Mouse (Mus musculus) liver, embryonic 14.5 days (tissue): ENCODE measurements around the gene Tcp10c. TPM values are rescaled to one million over a fixed set of nuclear protein-coding genes. Genes with fewer than 3 reads are reported as not detected.
"Not testable (repeated sequence)": the region's sequence is repeated elsewhere in the genome, so short reads cannot be mapped to it uniquely, and the experiment has no call there.

Experiments
- ATAC-seq: fragments of 200-750 bp; cut with Nextera tagmentation; 2 replicates; pipeline ENCODE4 v1.8.0; 2017; ENCODE audit warnings: moderate number of reproducible peaks, mild to moderate bottlenecking, moderate library complexity; ENCODE audit not compliant: insufficient read depth
- DNase-seq, 3 experiments: peaks; one replicate each; pipeline ENCODE4 v3.0.0-alpha.2; 2012 to 2013; ENCODE audit warnings: low read depth in 3 of 3, low spot score in 3 of 3
- H3K27ac ChIP-seq: fragments of 300-500 bp; sonication (generic); 2 replicates; pipeline ENCODE4 v1.5.1; 2014; ENCODE audit warnings: moderate library complexity, mild to moderate bottlenecking, control low read depth, inconsistent platforms
- H3K27me3 ChIP-seq: fragments of 300-500 bp; sonication (generic); 2 replicates; pipeline ENCODE4 v1.6.1; 2014; ENCODE audit warnings: mild to moderate bottlenecking, low read length, moderate library complexity; ENCODE audit not compliant: control insufficient read depth, insufficient read depth
- H3K36me3 ChIP-seq: fragments of 300-500 bp; sonication (generic); replicated peaks from 2 replicates; pipeline ENCODE4 v1.6.1; 2014; ENCODE audit warnings: low read depth; ENCODE audit not compliant: control insufficient read depth, insufficient read depth
- H3K4me1 ChIP-seq, 2 experiments: fragments of 200-500 bp in 1 of 2; fragments of 300-500 bp in 1 of 2; sonication (generic) in 1 of 2; replicated peaks; 2 replicates each; pipeline ENCODE4 v1.6.1; 2012 to 2014; ENCODE audit warnings: antibody characterized with exemption in 1 of 2, inconsistent platforms in 1 of 2, low read length in 1 of 2; ENCODE audit not compliant: control insufficient read depth in 2 of 2, insufficient read depth in 2 of 2
- H3K4me2 ChIP-seq: fragments of 300-500 bp; sonication (generic); 2 replicates; pipeline ENCODE4 v1.6.1; 2014; ENCODE audit warnings: low read depth, mild to moderate bottlenecking, control low read depth, moderate library complexity
- H3K4me3 ChIP-seq, 2 experiments: fragments of 200-500 bp in 1 of 2; fragments of 300-500 bp in 1 of 2; sonication (generic) in 1 of 2; 2 replicates each; pipeline ENCODE4 v1.5.1; 2012 to 2014; ENCODE audit warnings: low read depth in 2 of 2, low read length in 2 of 2, mild to moderate bottlenecking in 2 of 2, control low read depth in 1 of 2, inconsistent platforms in 1 of 2, moderate library complexity in 1 of 2; ENCODE audit not compliant: insufficient read depth in 1 of 2
- H3K9ac ChIP-seq: fragments of 300-500 bp; sonication (generic); replicated peaks from 2 replicates; pipeline ENCODE4 v1.6.1; 2014; ENCODE audit warnings: mild to moderate bottlenecking, control low read depth, moderate library complexity
- H3K9me3 ChIP-seq: fragments of 300-500 bp; sonication (generic); 2 replicates; pipeline ENCODE4 v1.6.1; 2016; ENCODE audit warnings: low read length, mixed read lengths; ENCODE audit not compliant: control insufficient read depth
- CTCF ChIP-seq: IDR thresholded peaks from 2 replicates; pipeline ENCODE4 v1.5.1; 2016; ENCODE audit warnings: antibody characterized with exemption, low read depth, control low read depth
- WGBS: fragments of 180-500 bp; shearing (Covaris S2); extraction: QIAGEN DNeasy Blood & Tissue Kit; methylation state at CpG from one replicate; pipeline ENCODE4 v1.1.7; 2014; ENCODE audit not compliant: insufficient replicate concordance; 5-methylcytosine and 5-hydroxymethylcytosine counted together
- polyA plus RNA-seq, 2 experiments: library from polyadenylated mRNA; depleted of rRNA in 1 of 2; stranded (reverse) in 1 of 2; unstranded in 1 of 2; fragments of >200 nt; fragmentation: Nextera tagmentation in 1 of 2; extraction: Ambion mirVana in 1 of 2; gene quantifications; 2 replicates each; pipeline versions ENCODE4 v1.2.1 to v1.2.3; 2012 to 2014

Tcp10c gene
- polyA plus RNA-seq, 2 experiments, result not detected

DNA sequence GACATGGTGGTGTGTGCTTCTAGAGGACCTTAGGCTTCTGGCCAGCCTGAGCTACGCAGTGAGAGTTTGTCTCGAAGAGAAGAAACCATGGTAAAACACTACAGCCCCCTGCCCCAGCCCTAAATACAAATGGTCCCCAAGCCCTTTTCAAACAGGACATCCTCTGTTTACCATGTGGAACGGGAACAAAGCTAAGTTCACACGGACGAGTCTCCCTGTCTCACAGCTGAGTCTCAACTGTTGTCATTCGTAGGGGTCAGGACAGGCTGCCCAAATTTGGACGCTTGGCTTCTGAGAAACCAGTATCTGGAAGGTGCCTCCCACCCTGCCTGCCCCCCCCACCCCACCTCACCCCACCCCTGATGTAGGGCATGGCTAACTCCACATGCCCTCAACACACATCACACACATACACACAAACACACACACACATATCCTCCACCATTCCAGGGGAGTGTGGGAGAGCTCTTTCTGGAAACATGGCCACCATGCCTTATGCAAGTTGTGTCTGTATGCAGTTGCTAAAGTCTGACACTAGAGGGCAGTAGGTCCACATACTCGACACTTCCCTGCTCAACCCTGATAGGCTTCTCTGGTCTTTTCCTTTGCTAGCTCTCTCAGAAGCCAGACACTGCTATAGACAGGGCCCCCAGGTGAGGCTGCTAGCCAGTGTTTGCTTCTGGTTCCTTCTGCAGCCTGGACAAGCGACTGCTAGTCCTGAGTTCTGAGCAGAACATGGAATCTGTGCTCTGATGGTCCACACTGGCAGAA is 17.2 kb upstream of the Tcp10c start:
- peak; percentile 67 for TF ChIP-seq CTCF
- H3K9ac ChIP-seq, H3K4me1 ChIP-seq, H3K27ac ChIP-seq, H3K36me3 ChIP-seq, H3K4me2 ChIP-seq, DNase-seq, H3K4me3 ChIP-seq, H3K27me3 ChIP-seq, H3K9me3 ChIP-seq: not testable (repeated sequence)
- peak; percentile 24; the same call in 1 of the 2 replicates for ATAC-seq
- 49% methylated on average over 9 of the region's 9 CpGs for WGBS

DNA sequence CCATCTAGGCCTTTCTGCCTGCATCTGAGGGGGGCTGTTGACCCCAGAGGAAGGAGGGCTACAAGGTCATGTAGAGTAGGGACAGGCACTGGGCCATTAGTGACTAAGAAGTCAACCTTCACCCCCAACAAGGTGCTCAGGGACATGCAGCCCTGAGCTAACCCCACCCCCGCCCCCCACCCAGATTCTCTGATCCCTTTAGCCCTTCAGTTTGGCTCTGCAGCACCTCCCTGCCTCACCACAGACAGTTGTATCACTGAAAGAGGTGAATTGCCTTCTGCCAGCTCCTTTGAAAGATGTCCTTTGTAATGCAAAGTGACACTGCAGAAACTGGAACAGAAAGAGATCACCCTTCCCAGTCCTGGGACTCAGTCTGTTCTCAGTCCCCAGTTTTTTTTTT is 16.4 kb upstream of the Tcp10c start:
- not testable (repeated sequence) for H3K36me3 ChIP-seq, H3K27ac ChIP-seq, H3K27me3 ChIP-seq, DNase-seq, H3K9ac ChIP-seq, H3K4me3 ChIP-seq, H3K4me2 ChIP-seq, ATAC-seq, H3K9me3 ChIP-seq, H3K4me1 ChIP-seq
- WGBS, result 38% methylated on average over 1 of the region's 1 CpGs

DNA sequence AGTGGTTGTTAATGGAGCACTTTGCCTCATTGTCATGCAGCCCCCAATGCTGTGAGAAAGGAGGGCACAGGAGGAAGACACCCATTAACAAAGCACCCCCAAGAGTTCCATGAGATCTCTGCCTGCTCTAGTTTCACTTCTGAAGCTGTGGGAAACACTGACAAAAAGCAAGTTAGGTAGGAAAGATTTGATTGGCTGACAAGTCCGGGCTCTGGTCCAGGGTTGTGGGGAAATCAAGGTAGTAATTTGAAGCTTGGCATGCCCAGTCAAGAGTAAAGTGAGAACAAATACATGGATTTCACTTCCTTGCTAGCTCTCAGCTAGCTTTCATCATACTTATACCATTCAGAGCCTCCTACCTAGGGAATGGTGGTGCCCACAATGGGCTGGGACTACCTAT is 14.3 kb upstream of the Tcp10c start:
- WGBS, result 63% methylated on average over 1 of the region's 1 CpGs
- not testable (repeated sequence) for H3K4me1 ChIP-seq, H3K4me2 ChIP-seq, H3K9ac ChIP-seq, ATAC-seq, H3K27ac ChIP-seq, DNase-seq, H3K36me3 ChIP-seq, H3K4me3 ChIP-seq, H3K27me3 ChIP-seq, H3K9me3 ChIP-seq

DNA sequence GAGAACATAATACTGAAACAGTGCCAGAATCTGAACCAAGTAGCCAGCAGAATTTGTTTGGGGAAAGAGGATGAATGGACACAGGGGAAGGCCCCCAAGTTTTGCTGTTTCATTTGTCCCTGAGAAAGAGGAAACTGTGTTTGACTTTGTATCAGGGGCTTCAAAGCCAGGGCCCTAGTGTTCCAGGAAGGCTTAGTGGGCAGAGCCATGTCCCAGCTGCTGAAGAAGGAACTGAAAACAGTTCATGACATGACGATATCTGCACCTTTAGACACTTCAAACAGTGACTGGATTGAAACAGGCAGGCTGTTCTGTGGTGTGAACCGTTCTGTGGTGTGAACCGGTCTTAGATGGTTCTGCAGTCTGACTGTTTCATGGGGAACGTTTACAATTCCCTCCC is 8.4 kb upstream of the Tcp10c start:
- not testable (repeated sequence) for H3K4me2 ChIP-seq, H3K27ac ChIP-seq, ATAC-seq, H3K9me3 ChIP-seq, H3K4me1 ChIP-seq, DNase-seq, H3K27me3 ChIP-seq, H3K4me3 ChIP-seq, H3K9ac ChIP-seq, H3K36me3 ChIP-seq
- WGBS, result no CpG with 5 or more reads among the region's 4 CpGs

DNA sequence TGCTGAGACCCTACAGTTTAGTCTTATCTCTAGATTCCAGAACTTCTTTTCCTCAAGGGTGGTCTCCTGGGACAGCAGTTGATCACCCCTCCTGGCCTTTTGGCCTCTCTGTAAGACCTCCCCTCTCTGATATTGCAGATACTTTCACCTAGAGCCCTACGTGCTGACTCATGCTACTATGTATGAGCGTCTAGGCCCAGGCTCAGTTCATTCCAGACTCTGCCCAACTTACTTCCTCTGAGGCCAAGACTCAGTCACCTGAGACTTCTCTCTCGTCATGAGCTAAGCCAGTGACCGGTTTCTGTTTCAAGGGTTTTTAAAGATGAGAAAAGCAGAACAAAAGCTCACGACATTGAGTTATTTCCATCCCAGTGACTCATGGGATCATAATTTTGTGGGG is 4.8 kb upstream of the Tcp10c start:
- WGBS, result 63% methylated on average over 4 of the region's 5 CpGs
- H3K27ac ChIP-seq, DNase-seq, H3K9me3 ChIP-seq, H3K36me3 ChIP-seq, H3K4me3 ChIP-seq, H3K4me1 ChIP-seq, H3K4me2 ChIP-seq, H3K9ac ChIP-seq, ATAC-seq, H3K27me3 ChIP-seq: not testable (repeated sequence)

DNA sequence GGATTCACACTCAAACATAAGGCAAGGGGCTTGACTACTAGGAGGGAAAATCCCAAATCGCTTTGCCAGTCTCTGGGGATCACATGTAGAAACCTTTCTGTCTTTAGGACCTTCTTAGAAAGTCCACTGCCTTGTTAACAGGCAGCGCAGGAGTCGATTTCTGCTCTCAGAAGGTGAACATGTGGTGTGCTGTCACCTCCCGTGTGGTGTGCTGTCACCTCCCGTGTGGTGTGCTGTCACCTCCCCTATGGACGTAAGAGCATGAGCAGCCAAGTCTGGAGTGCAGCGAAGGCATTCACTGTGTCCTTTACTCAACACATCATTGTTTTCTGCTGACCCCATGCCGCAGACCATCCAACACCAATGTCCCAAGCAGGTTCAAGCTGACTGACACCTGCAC is 1.1 kb upstream of the Tcp10c start:
- not testable (repeated sequence) for H3K4me3 ChIP-seq, H3K4me1 ChIP-seq, H3K9me3 ChIP-seq, H3K27ac ChIP-seq, H3K9ac ChIP-seq, ATAC-seq, H3K27me3 ChIP-seq, H3K36me3 ChIP-seq, H3K4me2 ChIP-seq, DNase-seq
- 52% methylated on average over 8 of the region's 8 CpGs for WGBS

DNA sequence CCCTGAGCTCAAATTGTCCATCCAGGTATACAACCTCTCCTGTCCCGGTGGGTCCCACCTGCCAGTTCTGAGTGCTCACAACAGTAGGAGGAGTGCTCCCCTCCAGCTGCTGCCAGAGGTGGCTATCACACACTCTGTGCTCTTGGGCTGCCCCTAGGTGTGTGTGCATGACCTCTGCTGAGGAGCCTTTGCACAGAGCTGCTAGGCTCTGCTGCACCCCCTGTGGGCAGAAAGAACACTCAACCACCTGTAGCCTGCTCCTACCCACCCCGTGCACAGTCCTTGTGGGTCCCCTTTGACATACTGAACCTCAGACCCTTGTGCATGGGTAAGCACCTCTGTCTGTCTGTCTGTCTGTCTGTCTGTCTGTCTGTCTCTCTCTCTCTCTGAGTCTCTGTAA is 8.1 kb downstream of the Tcp10c start:
- H3K27ac ChIP-seq, ATAC-seq, H3K27me3 ChIP-seq, H3K4me1 ChIP-seq, H3K9me3 ChIP-seq, H3K4me3 ChIP-seq, H3K4me2 ChIP-seq, H3K36me3 ChIP-seq, DNase-seq, H3K9ac ChIP-seq: not testable (repeated sequence)
- 55% methylated on average over 2 of the region's 2 CpGs for WGBS

GRCm38 (mm10) chr17:13363773-13364172 is 9.4 kb downstream of the Tcp10c start:
- 63% methylated on average over 3 of the region's 5 CpGs for WGBS
- H3K9me3 ChIP-seq, H3K36me3 ChIP-seq, ATAC-seq, H3K27ac ChIP-seq, H3K4me2 ChIP-seq, H3K4me1 ChIP-seq, H3K9ac ChIP-seq, H3K27me3 ChIP-seq, DNase-seq, H3K4me3 ChIP-seq: not testable (repeated sequence)
